Mouse (Mus musculus): ENCODE data around the gene Gsn. TPM values are rescaled to one million over a fixed set of nuclear protein-coding genes. Genes with fewer than 3 reads are reported as not detected.

The Gsn gene
- polyA plus RNA-seq (2012; rRNA removed) = 3,825 and 4,184 TPM in 2 replicates

GRCm38 (mm10) chr2:35255885-35256833 is at the start of gene Gsn:
Gsn (plus strand) TSS chr2:35256380.
- no peak for DNase-seq (ENCODE audit: low read depth)

GRCm38 (mm10) chr2:35206761-35207160 is 49.4 kb upstream of the Gsn start:
- DNase-seq (ENCODE audit: low read depth) = no peak

GRCm38 (mm10) chr2:35208054-35208453 is 48.1 kb upstream of the Gsn start:
- no peak for DNase-seq (ENCODE audit: low read depth)

- no peak for DNase-seq (ENCODE audit: low read depth)
Observed at GRCm38 (mm10) chr2:35208931-35209665, 47.1 kb upstream of the Gsn start.

- no peak for DNase-seq (ENCODE audit: low read depth)
Observed at GRCm38 (mm10) chr2:35211681-35212080, 44.5 kb upstream of the Gsn start.

- DNase-seq (ENCODE audit: low read depth) = no peak
Observed at GRCm38 (mm10) chr2:35213345-35213910, 42.8 kb upstream of the Gsn start.

- DNase-seq (ENCODE audit: low read depth) = no peak
Observed at GRCm38 (mm10) chr2:35214881-35215358, 41.3 kb upstream of the Gsn start.

- DNase-seq (ENCODE audit: low read depth) = no peak
Observed at GRCm38 (mm10) chr2:35215363-35215762, 40.8 kb upstream of the Gsn start.

- DNase-seq (ENCODE audit: low read depth) = no peak
Observed at GRCm38 (mm10) chr2:35216701-35217100, 39.5 kb upstream of the Gsn start.

- DNase-seq (ENCODE audit: low read depth) = no peak
Observed at GRCm38 (mm10) chr2:35218736-35219135, 37.4 kb upstream of the Gsn start.

- no peak for DNase-seq (ENCODE audit: low read depth)
Observed at GRCm38 (mm10) chr2:35222822-35223391, 33.3 kb upstream of the Gsn start.

- no peak for DNase-seq (ENCODE audit: low read depth)
Observed at GRCm38 (mm10) chr2:35224285-35224684, 31.9 kb upstream of the Gsn start.

GRCm38 (mm10) chr2:35228145-35228544 is 28.0 kb upstream of the Gsn start:
- no peak for DNase-seq (ENCODE audit: low read depth)

- no peak for DNase-seq (ENCODE audit: low read depth)
Observed at GRCm38 (mm10) chr2:35230215-35230614, 26.0 kb upstream of the Gsn start.

- DNase-seq (ENCODE audit: low read depth) = no peak
Observed at GRCm38 (mm10) chr2:35231871-35232270, 24.3 kb upstream of the Gsn start.

- no peak for DNase-seq (ENCODE audit: low read depth)
Observed at GRCm38 (mm10) chr2:35232595-35233445, 23.4 kb upstream of the Gsn start.

- DNase-seq (ENCODE audit: low read depth) = no peak
Observed at GRCm38 (mm10) chr2:35233898-35234297, 22.3 kb upstream of the Gsn start.

- DNase-seq (ENCODE audit: low read depth) = no peak
Observed at GRCm38 (mm10) chr2:35235021-35235420, 21.2 kb upstream of the Gsn start.

GRCm38 (mm10) chr2:35244241-35244640 is 11.9 kb upstream of the Gsn start:
- no peak for DNase-seq (ENCODE audit: low read depth)

GRCm38 (mm10) chr2:35247763-35248162 is 8.4 kb upstream of the Gsn start:
- no peak for DNase-seq (ENCODE audit: low read depth)

- no peak for DNase-seq (ENCODE audit: low read depth)
Observed at GRCm38 (mm10) chr2:35252733-35253132, 3.4 kb upstream of the Gsn start.

Measured in gonadal fat pad, adult 2 months (tissue).